Mouse (Mus musculus) heart, adult 2 months (tissue): ENCODE results near the gene Ccdc163. TPM values are rescaled to one million over a fixed set of nuclear protein-coding genes. Genes with fewer than 3 reads are reported as not detected.

Experiments
- DNase-seq, 2 experiments: peaks; one replicate each; pipeline ENCODE4 v3.0.0; 2021
- H3K27ac ChIP-seq: fragments of 200-600 bp; 2 replicates; pipeline ENCODE4 v1.8.1; 2022
- H3K27me3 ChIP-seq: fragments of 200-500 bp; 2 replicates; pipeline ENCODE4 v1.6.1; 2012; ENCODE audit warnings: mild to moderate bottlenecking, low read length, inconsistent platforms, mixed read lengths; ENCODE audit not compliant: control insufficient read depth, insufficient read depth
- H3K36me3 ChIP-seq: fragments of 200-500 bp; 2 replicates; pipeline ENCODE4 v1.6.1; 2012; ENCODE audit warnings: low read length, inconsistent platforms; ENCODE audit not compliant: control insufficient read depth, insufficient read depth
- H3K4me1 ChIP-seq: fragments of 200-500 bp; 2 replicates; pipeline ENCODE4 v1.6.1; 2011; ENCODE audit warnings: low read length; ENCODE audit not compliant: control insufficient read depth, insufficient read depth
- H3K4me3 ChIP-seq: fragments of 200-600 bp; 2 replicates; pipeline ENCODE4 v1.8.1; 2022
- H3K79me2 ChIP-seq: fragments of 200-500 bp; replicated peaks from 2 replicates; pipeline ENCODE4 v1.6.1; 2012; ENCODE audit warnings: mild to moderate bottlenecking, inconsistent platforms, low read length, moderate library complexity, mixed read lengths; ENCODE audit not compliant: control insufficient read depth, insufficient read depth
- H3K9ac ChIP-seq: fragments of 200-500 bp; 2 replicates; pipeline ENCODE4 v1.6.1; 2012; ENCODE audit warnings: low read depth, mild to moderate bottlenecking, control low read depth, inconsistent platforms, low read length, mixed read lengths
- CTCF ChIP-seq: fragments of 200-600 bp; IDR thresholded peaks from 2 replicates; pipeline ENCODE4 v1.8.1; 2022; ENCODE audit warnings: antibody characterized with exemption, mild to moderate bottlenecking, moderate library complexity
- EP300 ChIP-seq: fragments of 200-500 bp; IDR thresholded peaks from 2 replicates; pipeline ENCODE4 v1.6.1; 2011; ENCODE audit warnings: low read depth, low read length, control low read depth; ENCODE audit not compliant: insufficient read depth
- POLR2A ChIP-seq: fragments of 200-500 bp; IDR thresholded peaks from 2 replicates; pipeline ENCODE4 v1.6.1; 2011; ENCODE audit warnings: mild to moderate bottlenecking, low read depth, low read length, control low read depth; ENCODE audit not compliant: insufficient read depth
- WGBS: fragments of 180-500 bp; shearing (Covaris S2); methylation state at CpG from one replicate; pipeline ENCODE4 v1.1.7; 2018; 5-methylcytosine and 5-hydroxymethylcytosine counted together
- intact Hi-C: fragments of 180-260 bp; cut with DNase I; formaldehyde crosslinking; loops from one replicate; pipeline ENCODE4 v1.15.1; 2025
- polyA plus RNA-seq: library from polyadenylated mRNA; depleted of rRNA; stranded (reverse); fragments of >200 nt; gene quantifications from 2 replicates; pipeline ENCODE4 v1.2.3, GENCODE M21; 2012
- total RNA-seq, 2 experiments: library from RNA; stranded (reverse); gene quantifications; 2 replicates each; pipeline ENCODE4 v1.2.3; 2021

The Ccdc163 gene
- total and polyA plus RNA-seq, 3 experiments, result 4.3 to 17.2 (median 5.5) TPM

DNA sequence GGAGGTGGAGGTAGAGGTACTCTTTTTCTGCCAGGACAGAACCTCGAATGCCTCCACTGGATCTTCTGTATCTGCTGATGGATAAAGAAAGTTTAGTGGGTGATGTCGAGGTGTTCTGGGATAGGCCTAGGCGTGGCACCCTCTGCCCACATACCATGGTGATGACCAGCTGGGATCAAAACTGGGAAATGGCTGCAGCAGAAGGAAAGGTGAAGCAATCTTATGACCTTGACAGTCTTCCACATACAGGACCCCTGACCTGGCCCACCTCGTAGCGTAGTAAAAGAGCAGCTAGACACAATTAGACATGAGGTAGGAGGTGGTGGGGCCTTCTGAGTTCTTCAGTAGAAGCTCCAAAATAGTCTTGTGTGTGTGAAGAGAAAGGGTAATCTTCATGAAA, 55.7 kb downstream of the Ccdc163 start:
- H3K9ac ChIP-seq, result no peak overlapping the region
- H3K36me3 ChIP-seq, result no peaks in the 10 kb centered on the region
- TF ChIP-seq EP300 (no peak), CTCF (no peak), POLR2A (no peak)
- no peak overlapping the region for H3K27ac ChIP-seq
- H3K27me3 ChIP-seq, result no peaks in the 10 kb centered on the region
- H3K4me1 ChIP-seq, result no peaks in the 10 kb centered on the region
- no peak overlapping the region for H3K4me3 ChIP-seq
- intact Hi-C loops, result no loop called here
- 77% methylated on average over 5 of the region's 5 CpGs for WGBS
- H3K79me2 ChIP-seq, result no peaks in the 10 kb centered on the region
- DNase-seq, result no peak

DNA sequence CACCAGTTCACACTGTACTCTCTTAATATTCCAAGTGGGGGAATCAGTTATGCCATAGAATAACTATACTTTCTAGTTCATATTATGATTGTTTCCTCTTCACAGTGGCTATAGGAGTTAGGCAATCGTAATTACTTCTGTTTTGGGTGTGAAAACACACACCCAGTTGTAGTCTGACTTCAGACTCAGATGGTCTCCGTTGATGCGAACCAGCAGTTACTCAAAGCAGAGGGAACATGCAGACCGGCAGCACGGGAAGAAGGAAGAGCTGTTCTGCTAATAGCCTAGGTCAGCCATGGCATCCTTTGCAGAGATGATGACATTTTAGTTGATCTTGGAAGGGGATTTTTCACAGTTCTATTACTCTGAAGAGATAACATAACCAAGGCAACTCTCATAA, 60.2 kb downstream of the Ccdc163 start:
- Histone ChIP-seq H3K9ac (no peak overlapping the region), H3K4me1 (no peaks in the 10 kb centered on the region), H3K27ac (no peak overlapping the region), H3K79me2 (no peaks in the 10 kb centered on the region), H3K4me3 (no peak overlapping the region), H3K27me3 (no peaks in the 10 kb centered on the region), H3K36me3 (no peaks in the 10 kb centered on the region)
- WGBS, result 82% methylated on average over 5 of the region's 5 CpGs
- no peak for DNase-seq
- intact Hi-C loops, result no loop called here
- TF ChIP-seq POLR2A, result no peak

DNA sequence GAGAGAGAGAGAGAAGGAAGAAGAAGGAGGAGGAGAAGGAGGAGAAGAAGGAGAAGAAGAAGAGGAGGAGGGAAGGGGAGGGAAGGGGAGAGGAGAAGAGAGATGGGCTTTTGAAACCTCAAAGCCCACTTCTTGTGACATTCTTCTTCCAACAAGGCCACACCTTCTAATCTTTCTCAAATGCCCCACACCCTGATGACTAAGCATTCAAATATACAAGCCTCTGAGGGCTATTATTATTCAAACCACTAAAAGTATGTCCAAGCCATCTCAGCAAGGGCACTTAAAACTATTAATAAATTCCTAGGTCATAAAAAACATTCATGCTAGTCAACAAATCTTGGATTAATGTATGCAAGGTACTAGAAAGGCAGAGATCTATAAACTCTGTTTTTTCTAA, 60.8 kb downstream of the Ccdc163 start:
- DNase-seq, result no peak
- no peaks in the 10 kb centered on the region for H3K79me2 ChIP-seq
- no peak overlapping the region for H3K4me3 ChIP-seq
- no peak overlapping the region for H3K27ac ChIP-seq
- intact Hi-C loops, result no loop called here
- no peak for TF ChIP-seq CTCF
- TF ChIP-seq POLR2A, result no peak
- no peak for TF ChIP-seq EP300
- no peak overlapping the region for H3K9ac ChIP-seq
- no peaks in the 10 kb centered on the region for H3K4me1 ChIP-seq
- no peaks in the 10 kb centered on the region for H3K27me3 ChIP-seq
- H3K36me3 ChIP-seq, result no peaks in the 10 kb centered on the region

DNA sequence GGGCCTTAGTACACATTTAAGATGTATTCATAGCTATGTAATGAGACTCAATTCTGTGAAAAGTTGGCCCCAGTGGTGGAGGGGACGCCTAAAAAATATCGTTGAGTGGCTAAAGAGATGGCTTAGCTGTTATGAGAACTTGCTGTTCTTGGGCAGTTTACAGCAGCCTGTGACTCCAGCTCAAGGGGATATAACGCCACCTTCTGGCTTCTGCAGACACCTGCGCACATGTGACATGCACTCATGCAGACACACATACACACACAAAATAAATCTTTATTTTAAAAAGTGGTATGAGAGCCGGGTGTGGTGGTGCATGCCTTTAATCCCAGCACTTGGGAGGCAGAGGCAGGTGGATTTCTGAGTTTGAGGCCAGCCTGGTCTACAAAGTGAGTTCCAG, 68.1 kb downstream of the Ccdc163 start:
- no peaks in the 10 kb centered on the region for H3K4me1 ChIP-seq
- no peaks in the 10 kb centered on the region for H3K36me3 ChIP-seq
- no peak overlapping the region for H3K27ac ChIP-seq
- no peak for DNase-seq
- TF ChIP-seq CTCF (no peak), EP300 (no peak), POLR2A (no peak)
- H3K27me3 ChIP-seq, result no peaks in the 10 kb centered on the region
- H3K79me2 ChIP-seq, result no peaks in the 10 kb centered on the region
- no peak overlapping the region for H3K9ac ChIP-seq
- no peak overlapping the region for H3K4me3 ChIP-seq
- 84% methylated on average over 5 of the region's 5 CpGs for WGBS
- intact Hi-C loops, result no loop called here

DNA sequence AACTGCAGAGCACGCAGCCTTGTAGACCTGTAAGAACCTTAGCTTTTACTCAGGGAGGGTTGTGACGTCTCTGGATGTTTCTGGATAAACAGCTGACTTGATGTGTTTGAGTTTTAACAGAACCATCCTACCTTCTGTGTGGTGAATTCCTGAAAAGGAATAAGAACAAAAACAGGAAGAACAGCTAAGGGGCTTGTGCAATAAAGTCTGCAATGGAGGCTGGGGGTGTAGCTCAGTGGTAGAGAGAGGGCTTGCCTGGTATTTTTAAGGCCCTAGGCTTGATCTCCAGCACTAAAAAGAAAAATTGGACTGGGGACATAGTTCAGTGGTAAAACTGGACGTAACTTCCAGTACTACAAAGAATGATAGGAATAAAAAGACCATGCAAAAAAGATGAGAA, 68.8 kb downstream of the Ccdc163 start:
- H3K79me2 ChIP-seq, result no peaks in the 10 kb centered on the region
- DNase-seq, result no peak
- no peaks in the 10 kb centered on the region for H3K36me3 ChIP-seq
- TF ChIP-seq EP300 (no peak), CTCF (no peak), POLR2A (no peak)
- H3K4me1 ChIP-seq, result no peaks in the 10 kb centered on the region
- no peaks in the 10 kb centered on the region for H3K27me3 ChIP-seq
- intact Hi-C loops, result no loop called here
- 85% methylated on average over 3 of the region's 3 CpGs for WGBS
- no peak overlapping the region for H3K27ac ChIP-seq
- no peak overlapping the region for H3K9ac ChIP-seq
- H3K4me3 ChIP-seq, result no peak overlapping the region

DNA sequence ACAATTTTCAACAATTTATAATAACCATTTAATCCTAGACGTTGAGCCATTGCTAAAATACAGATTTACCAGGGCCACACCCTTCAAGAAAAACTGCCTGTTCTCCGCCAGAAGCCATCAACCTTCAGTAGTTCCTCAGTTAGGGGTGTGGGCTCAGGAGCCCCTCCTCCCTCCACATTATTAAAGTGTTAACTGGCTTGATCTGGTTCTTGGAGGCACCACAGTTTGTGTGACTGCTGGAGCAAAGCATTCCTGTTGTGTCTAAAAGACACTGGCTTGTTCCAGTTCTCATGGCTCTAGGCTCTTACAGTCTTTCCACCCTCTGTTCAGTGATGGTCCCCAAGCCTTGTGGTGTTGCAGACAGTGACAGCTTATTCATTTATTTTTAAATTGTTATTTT, 72.2 kb downstream of the Ccdc163 start:
- intact Hi-C loops, result no loop called here
- TF ChIP-seq EP300 (no peak), CTCF (no peak), POLR2A (no peak)
- H3K4me3 ChIP-seq, result no peak overlapping the region

More for the DNA sequence above, 72.2 kb downstream of the Ccdc163 start:
- no peaks in the 10 kb centered on the region for H3K4me1 ChIP-seq
- H3K36me3 ChIP-seq, result no peaks in the 10 kb centered on the region
- H3K79me2 ChIP-seq, result no peaks in the 10 kb centered on the region
- no peak for DNase-seq
- no peak overlapping the region for H3K9ac ChIP-seq
- no peak overlapping the region for H3K27ac ChIP-seq
- WGBS, result 78% methylated on average over 2 of the region's 2 CpGs
- no peaks in the 10 kb centered on the region for H3K27me3 ChIP-seq
